Mouse (Mus musculus) ES-Bruce4 (cell line): ENCODE data around the gene Ddit4. TPM values are rescaled to one million over a fixed set of nuclear protein-coding genes. Genes with fewer than 3 reads are reported as not detected.

Experiments used
- H3K27ac ChIP-seq: 2 replicates; pipeline ENCODE4 v1.5.1; 2012; ENCODE audit warnings: low read length, inconsistent platforms; ENCODE audit not compliant: insufficient read depth
- H3K27me3 ChIP-seq: 2 replicates; pipeline ENCODE4 v1.6.1; 2012; ENCODE audit warnings: mild to moderate bottlenecking, low read length, inconsistent platforms; ENCODE audit not compliant: control insufficient read depth, poor library complexity, insufficient read depth, severe bottlenecking
- H3K36me3 ChIP-seq: 2 replicates; pipeline ENCODE4 v1.6.1; 2012; ENCODE audit warnings: inconsistent platforms, mild to moderate bottlenecking, low read length, moderate library complexity; ENCODE audit not compliant: control insufficient read depth, poor library complexity, insufficient read depth, severe bottlenecking
- H3K4me1 ChIP-seq: one replicate; pipeline ENCODE4 v1.8.1; 2011; ENCODE audit warnings: low read length; ENCODE audit not compliant: control insufficient read depth, insufficient read depth
- H3K4me3 ChIP-seq: 2 replicates; pipeline ENCODE4 v1.5.1; 2011; ENCODE audit warnings: low read depth, mild to moderate bottlenecking, low read length
- H3K9ac ChIP-seq: 2 replicates; pipeline ENCODE4 v1.6.1; 2012; ENCODE audit warnings: low read depth, mild to moderate bottlenecking, inconsistent platforms; ENCODE audit not compliant: poor library complexity, severe bottlenecking
- H3K9me3 ChIP-seq: replicated peaks from 2 replicates; pipeline ENCODE4 v1.6.1; 2012; ENCODE audit warnings: mild to moderate bottlenecking, low read length, inconsistent platforms; ENCODE audit not compliant: control insufficient read depth, poor library complexity, insufficient read depth, severe bottlenecking
- CTCF ChIP-seq: IDR thresholded peaks from one replicate; pipeline ENCODE4 v1.8.1; 2011; ENCODE audit warnings: low read depth, low read length
- EP300 ChIP-seq: IDR thresholded peaks from 2 replicates; pipeline ENCODE4 v1.6.1; 2011; ENCODE audit warnings: low read depth, low read length; ENCODE audit not compliant: insufficient read depth
- POLR2A ChIP-seq: IDR thresholded peaks from one replicate; pipeline ENCODE4 v1.8.1; 2011; ENCODE audit warnings: low read length; ENCODE audit not compliant: insufficient read depth
- polyA plus RNA-seq: library from polyadenylated mRNA; stranded (reverse); fragments of >200 nt; gene quantifications from 2 replicates; pipeline ENCODE4 v1.2.4, GENCODE M21; 2011; ENCODE audit warnings: low read depth; ENCODE audit not compliant: missing spikeins, insufficient read depth, insufficient read length

Ddit4 gene
- polyA plus RNA-seq, 1 experiment: 172 TPM

GRCm38 (mm10) chr10:59932521-59932920, 19.1 kb downstream of the Ddit4 start:
- Histone ChIP-seq H3K4me1 (peaks cover 10% of the 10 kb centered on the region), H3K27me3 (no peaks in the 10 kb centered on the region), H3K27ac (no peak overlapping the region), H3K9me3 (no peaks in the 10 kb centered on the region), H3K4me3 (no peak overlapping the region), H3K36me3 (no peaks in the 10 kb centered on the region), H3K9ac (no peak overlapping the region)
- no peak for TF ChIP-seq EP300
- TF ChIP-seq POLR2A: no peak
- no peak for TF ChIP-seq CTCF

- no peak for TF ChIP-seq POLR2A
- no peak for TF ChIP-seq CTCF
- TF ChIP-seq EP300: no peak
- H3K27ac ChIP-seq: no peak overlapping the region
Measured at GRCm38 (mm10) chr10:59930996-59931395, 20.6 kb downstream of the Ddit4 start.

GRCm38 (mm10) chr10:59929205-59929604, 22.4 kb downstream of the Ddit4 start:
- H3K4me3 ChIP-seq: no peak overlapping the region
- no peak overlapping the region for H3K9ac ChIP-seq
- peaks cover 6% of the 10 kb centered on the region for H3K4me1 ChIP-seq
- no peaks in the 10 kb centered on the region for H3K9me3 ChIP-seq
- no peaks in the 10 kb centered on the region for H3K27me3 ChIP-seq
- H3K27ac ChIP-seq: no peak overlapping the region
- no peaks in the 10 kb centered on the region for H3K36me3 ChIP-seq
- TF ChIP-seq EP300 (no peak), POLR2A (no peak), CTCF (no peak)

More at GRCm38 (mm10) chr10:59930996-59931395, 20.6 kb downstream of the Ddit4 start:
- H3K27me3 ChIP-seq: no peaks in the 10 kb centered on the region
- no peak overlapping the region for H3K9ac ChIP-seq
- no peaks in the 10 kb centered on the region for H3K36me3 ChIP-seq
- no peaks in the 10 kb centered on the region for H3K9me3 ChIP-seq
- peaks cover 5% of the 10 kb centered on the region for H3K4me1 ChIP-seq
- H3K4me3 ChIP-seq: no peak overlapping the region

- H3K27me3 ChIP-seq: no peaks in the 10 kb centered on the region
- H3K4me3 ChIP-seq: no peak overlapping the region
- H3K4me1 ChIP-seq: peaks cover 3% of the 10 kb centered on the region
- no peaks in the 10 kb centered on the region for H3K9me3 ChIP-seq
- TF ChIP-seq CTCF: no peak
- H3K36me3 ChIP-seq: no peaks in the 10 kb centered on the region
- H3K27ac ChIP-seq: no peak overlapping the region
- no peak overlapping the region for H3K9ac ChIP-seq
Measured at GRCm38 (mm10) chr10:59924305-59924704, 27.3 kb downstream of the Ddit4 start.

- H3K4me1 ChIP-seq: peaks cover 3% of the 10 kb centered on the region
- H3K9me3 ChIP-seq: no peaks in the 10 kb centered on the region
- H3K27ac ChIP-seq: no peak overlapping the region
- H3K36me3 ChIP-seq: no peaks in the 10 kb centered on the region
- no peak overlapping the region for H3K9ac ChIP-seq
- no peaks in the 10 kb centered on the region for H3K27me3 ChIP-seq
- no peak for TF ChIP-seq EP300
- H3K4me3 ChIP-seq: no peak overlapping the region
Measured at GRCm38 (mm10) chr10:59923493-59923892, 28.1 kb downstream of the Ddit4 start.

- Histone ChIP-seq H3K27me3 (no peaks in the 10 kb centered on the region), H3K9ac (0 out of 2 replicates have a peak overlapping the region, but pooled peaks have one; percentile 0), H3K9me3 (no peaks in the 10 kb centered on the region), H3K27ac (no peak overlapping the region), H3K4me3 (peak overlapping the region; percentile 34; the same call in 1 of the 2 replicates), H3K4me1 (peaks cover 3% of the 10 kb centered on the region), H3K36me3 (no peaks in the 10 kb centered on the region)
- TF ChIP-seq POLR2A: no peak
- TF ChIP-seq EP300: peak; percentile 58; the same call in 1 of the 2 replicates
Measured at GRCm38 (mm10) chr10:59920810-59921681, 30.6 kb downstream of the Ddit4 start.
